Mouse (Mus musculus) hindbrain, embryonic 13.5 days (tissue): ENCODE measurements around the gene Pde4d. TPM values are rescaled to one million over a fixed set of nuclear protein-coding genes. Genes with fewer than 3 reads are reported as not detected.
"Not testable (repeated sequence)": the region's sequence is repeated elsewhere in the genome, so short reads cannot be mapped to it uniquely, and the experiment has no call there.

Experiments used
- ATAC-seq: fragments of 200-750 bp; cut with Nextera tagmentation; 2 replicates; pipeline ENCODE4 v1.8.0; 2017; ENCODE audit warnings: moderate TSS enrichment; ENCODE audit not compliant: low FRiP score
- H3K27ac ChIP-seq: fragments of 300-500 bp; sonication (generic); 2 replicates; pipeline ENCODE4 v1.5.1; 2015; ENCODE audit warnings: inconsistent platforms, mild to moderate bottlenecking, moderate library complexity
- H3K27me3 ChIP-seq: fragments of 300-500 bp; sonication (generic); 2 replicates; pipeline ENCODE4 v1.6.1; 2015; ENCODE audit warnings: mild to moderate bottlenecking, inconsistent platforms
- H3K36me3 ChIP-seq: fragments of 300-500 bp; sonication (generic); 2 replicates; pipeline ENCODE4 v1.6.1; 2015; ENCODE audit warnings: mild to moderate bottlenecking, inconsistent platforms
- H3K4me1 ChIP-seq: fragments of 300-500 bp; sonication (generic); replicated peaks from 2 replicates; pipeline ENCODE4 v1.6.1; 2015; ENCODE audit warnings: inconsistent platforms
- H3K4me2 ChIP-seq: fragments of 300-500 bp; sonication (generic); 2 replicates; pipeline ENCODE4 v1.6.1; 2015; ENCODE audit warnings: inconsistent platforms, mild to moderate bottlenecking, moderate library complexity
- H3K4me3 ChIP-seq: fragments of 300-500 bp; sonication (generic); 2 replicates; pipeline ENCODE4 v1.5.1; 2015; ENCODE audit warnings: mild to moderate bottlenecking, inconsistent platforms
- H3K9ac ChIP-seq: fragments of 300-500 bp; sonication (generic); 2 replicates; pipeline ENCODE4 v1.6.1; 2015; ENCODE audit warnings: mild to moderate bottlenecking, inconsistent platforms
- H3K9me3 ChIP-seq: fragments of 300-500 bp; sonication (generic); 2 replicates; pipeline ENCODE4 v1.6.1; 2016; ENCODE audit warnings: inconsistent platforms
- WGBS: fragments of 180-500 bp; shearing (Covaris S2); methylation state at CpG from one replicate; pipeline ENCODE4 v1.1.7; 2015; 5-methylcytosine and 5-hydroxymethylcytosine counted together
- polyA plus RNA-seq: library from polyadenylated mRNA; unstranded; fragments of >200 nt; fragmentation: Nextera tagmentation; extraction: Ambion mirVana; gene quantifications from 2 replicates; pipeline ENCODE4 v1.2.1, GENCODE M21; 2015

Pde4d gene
- polyA plus RNA-seq, 1 experiment from 2014 or later, result 18.6 TPM

GRCm38 (mm10) chr13:109888293-109888692, 1438.5 kb downstream of the Pde4d start:
- no peaks in the 10 kb centered on the region for H3K9me3 ChIP-seq
- H3K4me1 ChIP-seq, result peaks cover 5% of the 10 kb centered on the region; the same call in 1 of the 2 replicates
- no peaks in the 10 kb centered on the region for H3K36me3 ChIP-seq
- no peaks in the 10 kb centered on the region for H3K27me3 ChIP-seq
- no peak for ATAC-seq
- H3K9ac ChIP-seq, result no peak overlapping the region
- H3K4me2 ChIP-seq, result no peak overlapping the region
- H3K27ac ChIP-seq, result no peak overlapping the region
- WGBS, result 78% methylated on average over 4 of the region's 4 CpGs
- no peak overlapping the region for H3K4me3 ChIP-seq

DNA sequence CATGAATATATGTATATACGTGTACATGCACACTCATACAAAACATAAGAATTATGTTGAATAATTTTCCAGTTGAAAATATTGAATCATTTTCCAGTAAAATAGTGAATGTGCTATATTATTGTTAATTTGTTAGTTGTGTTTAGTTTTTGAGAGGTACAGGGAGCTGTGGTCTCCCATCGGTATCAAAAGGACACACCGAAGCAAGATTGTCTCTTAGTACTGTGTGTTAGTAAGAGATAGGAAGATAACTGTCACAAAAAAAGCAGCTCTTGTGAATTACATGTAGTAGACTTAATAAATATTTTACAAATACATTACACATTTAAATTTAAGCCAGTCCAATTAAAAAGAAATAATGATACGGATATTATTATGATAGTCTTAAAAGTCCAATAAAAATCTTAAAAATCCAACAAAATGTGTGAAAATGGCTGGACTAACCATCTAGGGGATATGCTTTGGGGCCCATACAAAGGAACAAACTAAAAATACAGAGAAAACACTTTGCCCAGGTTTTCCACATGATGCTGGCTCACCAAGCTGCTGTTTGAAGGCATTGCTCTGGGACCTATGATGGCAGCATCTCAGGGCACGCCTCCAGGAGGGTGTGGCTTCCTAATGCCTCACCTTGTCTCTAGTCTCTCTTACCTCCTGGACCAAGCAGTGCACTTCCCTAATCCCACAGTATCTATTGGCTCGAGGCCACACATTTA, 1441.6 kb downstream of the Pde4d start:
- ATAC-seq, result no peak
- no peak overlapping the region for H3K9ac ChIP-seq
- no peak overlapping the region for H3K27ac ChIP-seq

GRCm38 (mm10) chr13:109891910-109892265, 1442.1 kb downstream of the Pde4d start:
- H3K36me3 ChIP-seq, result no peaks in the 10 kb centered on the region
- H3K27ac ChIP-seq, result no peak overlapping the region
- H3K9ac ChIP-seq, result no peak overlapping the region
- no peak overlapping the region for H3K4me2 ChIP-seq
- H3K27me3 ChIP-seq, result no peaks in the 10 kb centered on the region
- H3K9me3 ChIP-seq, result no peaks in the 10 kb centered on the region
- no peak for ATAC-seq
- 84% methylated on average over 4 of the region's 4 CpGs for WGBS
- H3K4me3 ChIP-seq, result no peak overlapping the region
- no peaks in the 10 kb centered on the region for H3K4me1 ChIP-seq

More for the DNA sequence above, 1441.6 kb downstream of the Pde4d start:
- Histone ChIP-seq H3K4me3 (no peak overlapping the region), H3K36me3 (no peaks in the 10 kb centered on the region), H3K4me1 (no peaks in the 10 kb centered on the region), H3K9me3 (no peaks in the 10 kb centered on the region), H3K27me3 (no peaks in the 10 kb centered on the region), H3K4me2 (no peak overlapping the region)
- WGBS, result 82% methylated on average over 6 of the region's 6 CpGs

DNA sequence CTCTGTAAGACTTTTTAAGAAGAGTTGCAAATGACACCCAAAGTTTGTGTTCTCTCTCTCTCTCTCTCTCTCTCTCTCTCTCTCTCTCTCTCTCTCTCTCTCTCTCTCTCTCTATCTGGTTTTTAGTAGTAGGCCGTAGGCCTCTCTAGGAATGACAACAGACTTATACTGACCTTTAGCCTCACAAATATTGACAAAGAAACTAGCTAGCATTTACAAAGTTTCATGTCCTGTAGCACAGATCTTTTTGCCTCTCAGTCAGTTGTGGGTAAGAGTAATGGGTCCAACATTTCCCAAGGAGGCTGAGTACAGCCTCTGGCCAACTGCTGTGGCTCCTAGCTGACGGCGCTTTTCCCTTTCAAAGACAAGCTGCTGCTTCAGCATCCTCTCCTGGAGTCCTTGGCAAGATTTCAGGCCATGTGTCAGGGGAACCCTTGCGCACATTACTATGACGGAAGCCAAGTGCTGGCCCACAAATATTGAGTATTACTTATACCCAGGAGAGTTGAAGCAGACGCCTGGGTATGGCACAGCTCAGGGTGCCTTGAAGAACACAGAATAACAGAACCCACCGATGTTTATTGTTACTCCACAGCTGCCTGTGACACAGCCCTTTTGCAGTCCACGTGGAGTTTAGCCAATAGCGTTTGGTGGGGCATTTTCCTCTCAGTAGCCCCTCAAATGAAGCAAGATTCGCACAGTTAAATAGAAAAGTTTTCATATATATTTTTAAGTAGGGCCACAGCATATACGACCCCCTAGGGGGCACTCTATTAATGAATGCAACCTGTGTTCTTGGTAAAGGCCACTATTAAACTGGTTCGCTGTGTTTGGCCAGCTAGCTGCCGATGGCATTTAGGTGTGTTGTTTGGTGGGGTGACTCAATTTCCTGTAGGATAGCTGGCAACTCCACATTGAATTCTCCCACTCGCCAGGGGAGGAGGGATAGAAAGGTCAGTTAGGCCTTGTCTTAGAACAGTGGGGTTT, 1450.0 kb downstream of the Pde4d start:
- H3K36me3 ChIP-seq, result no peaks in the 10 kb centered on the region
- H3K4me3 ChIP-seq, result no peak overlapping the region
- no peaks in the 10 kb centered on the region for H3K27me3 ChIP-seq
- H3K9me3 ChIP-seq, result no peaks in the 10 kb centered on the region
- no peak overlapping the region for H3K9ac ChIP-seq
- 73% methylated on average over 14 of the region's 14 CpGs for WGBS
- H3K4me2 ChIP-seq, result no peak overlapping the region
- no peak for ATAC-seq
- H3K27ac ChIP-seq, result no peak overlapping the region
- H3K4me1 ChIP-seq, result peaks cover 29% of the 10 kb centered on the region

GRCm38 (mm10) chr13:109901811-109902210, 1452.1 kb downstream of the Pde4d start:
- Histone ChIP-seq H3K4me2 (peak overlapping the region; percentile 95), H3K9ac (peak overlapping the region; percentile 85; the same call in 1 of the 2 replicates), H3K4me1 (peaks cover 33% of the 10 kb centered on the region), H3K27ac (no peak overlapping the region), H3K9me3 (no peaks in the 10 kb centered on the region), H3K4me3 (peak overlapping the region; percentile 62; the same call in 1 of the 2 replicates), H3K36me3 (no peaks in the 10 kb centered on the region), H3K27me3 (no peaks in the 10 kb centered on the region)
- 50% methylated on average over 5 of the region's 5 CpGs for WGBS
- ATAC-seq, result no peak

GRCm38 (mm10) chr13:109902460-109902854, 1452.7 kb downstream of the Pde4d start:
- peak; percentile 85 for ATAC-seq
- peak overlapping the region; percentile 85 for H3K9ac ChIP-seq
- WGBS, result under 1% methylated on average over 28 of the region's 28 CpGs

GRCm38 (mm10) chr13:109902855-109903763, 1453.4 kb downstream of the Pde4d start:
- Histone ChIP-seq H3K4me3 (peak overlapping the region; percentile 62), H3K9me3 (no peaks in the 10 kb centered on the region), H3K27me3 (no peaks in the 10 kb centered on the region), H3K4me1 (peaks cover 33% of the 10 kb centered on the region), H3K4me2 (peak overlapping the region; percentile 95), H3K27ac (peak overlapping the region; percentile 84), H3K9ac (peak overlapping the region; percentile 85), H3K36me3 (no peaks in the 10 kb centered on the region)
- peak; percentile 82 for ATAC-seq
- WGBS, result under 1% methylated on average over 88 of the region's 91 CpGs

More at GRCm38 (mm10) chr13:109902460-109902854, 1452.7 kb downstream of the Pde4d start:
- not testable (repeated sequence) for H3K36me3 ChIP-seq, H3K9me3 ChIP-seq, H3K27me3 ChIP-seq
- Histone ChIP-seq H3K4me3 (peak overlapping the region; percentile 62), H3K27ac (peak overlapping the region; percentile 84), H3K4me2 (peak overlapping the region; percentile 95), H3K4me1 (peaks cover 33% of the 10 kb centered on the region)

DNA sequence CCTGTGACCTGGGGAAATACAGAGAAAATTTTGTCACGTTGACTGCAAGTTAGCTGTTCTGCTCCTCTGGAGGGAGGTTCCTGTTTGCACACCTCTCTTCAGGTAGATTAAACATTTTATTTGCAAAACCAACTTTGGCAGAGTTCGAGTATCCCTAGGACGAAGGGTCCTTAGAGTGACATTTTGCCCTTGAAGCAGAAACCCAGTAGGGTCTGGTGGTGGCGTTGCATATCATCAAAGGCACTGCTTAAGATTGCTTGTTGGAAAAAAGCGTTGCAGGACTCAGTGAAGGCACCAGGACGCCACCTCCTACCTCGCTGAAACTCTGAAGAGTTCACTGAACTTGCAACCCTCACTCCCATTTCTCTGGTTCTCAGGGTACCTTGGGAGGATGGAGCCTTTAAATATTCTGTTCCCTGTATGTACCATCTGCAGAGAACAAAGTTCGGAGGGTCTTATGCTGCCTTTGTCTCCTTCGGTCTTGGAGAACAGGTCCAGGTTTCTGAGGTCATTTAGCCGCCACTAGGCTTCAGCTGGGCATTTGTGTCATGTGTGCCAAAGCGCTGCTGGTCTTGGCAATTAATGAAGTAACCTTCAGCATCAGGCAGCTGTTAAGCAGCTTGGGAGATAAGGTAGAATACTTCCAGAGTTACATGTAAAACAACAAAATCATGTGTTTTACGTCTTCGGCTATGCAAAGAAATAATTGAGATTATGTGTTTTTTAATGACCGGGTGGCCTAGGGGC, 1454.2 kb downstream of the Pde4d start:
- Histone ChIP-seq H3K4me2 (peak overlapping the region; percentile 95), H3K36me3 (no peaks in the 10 kb centered on the region), H3K27ac (no peak overlapping the region), H3K9me3 (no peaks in the 10 kb centered on the region), H3K27me3 (no peaks in the 10 kb centered on the region), H3K4me3 (peak overlapping the region; percentile 62), H3K4me1 (peaks cover 33% of the 10 kb centered on the region), H3K9ac (peak overlapping the region; percentile 85)
- ATAC-seq, result no peak
- 49% methylated on average over 14 of the region's 14 CpGs for WGBS

GRCm38 (mm10) chr13:109906342-109906888, 1456.7 kb downstream of the Pde4d start:
- no peaks in the 10 kb centered on the region for H3K36me3 ChIP-seq
- no peak overlapping the region for H3K4me3 ChIP-seq
- ATAC-seq, result no peak
- H3K9me3 ChIP-seq, result no peaks in the 10 kb centered on the region
- no peak overlapping the region for H3K27ac ChIP-seq
- no peaks in the 10 kb centered on the region for H3K27me3 ChIP-seq
- H3K4me2 ChIP-seq, result no peak overlapping the region
- peaks cover 30% of the 10 kb centered on the region for H3K4me1 ChIP-seq
- 82% methylated on average over 4 of the region's 4 CpGs for WGBS
- H3K9ac ChIP-seq, result no peak overlapping the region

DNA sequence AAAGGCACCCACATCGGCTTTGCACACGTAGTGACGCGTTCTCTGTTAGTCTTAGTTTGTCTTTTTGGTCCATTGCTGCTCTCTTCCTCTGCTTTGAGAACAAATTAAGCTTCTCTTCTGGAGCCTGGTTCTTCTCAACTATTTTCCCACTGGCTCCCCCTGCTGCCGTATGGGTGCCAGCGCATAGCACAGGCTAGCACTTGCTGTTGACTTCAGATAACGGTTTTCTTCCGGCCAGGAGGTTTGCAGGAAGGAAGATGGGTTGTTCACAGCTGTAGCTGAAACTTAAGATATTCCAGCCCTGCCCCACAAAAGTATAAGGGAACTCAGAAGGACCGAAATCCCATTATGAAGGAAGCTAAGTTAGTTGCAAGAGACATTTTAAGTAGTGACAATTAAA, 1457.9 kb downstream of the Pde4d start:
- Histone ChIP-seq H3K4me1 (peaks cover 35% of the 10 kb centered on the region), H3K4me2 (no peak overlapping the region), H3K27me3 (no peaks in the 10 kb centered on the region), H3K9me3 (no peaks in the 10 kb centered on the region), H3K27ac (no peak overlapping the region), H3K9ac (no peak overlapping the region), H3K4me3 (no peak overlapping the region), H3K36me3 (no peaks in the 10 kb centered on the region)
- WGBS, result 27% methylated on average over 9 of the region's 9 CpGs
- no peak for ATAC-seq

GRCm38 (mm10) chr13:109908386-109908785, 1458.6 kb downstream of the Pde4d start:
- no peak overlapping the region for H3K4me3 ChIP-seq
- no peaks in the 10 kb centered on the region for H3K9me3 ChIP-seq
- H3K27ac ChIP-seq, result no peak overlapping the region
- WGBS, result 79% methylated on average over 3 of the region's 3 CpGs
- H3K9ac ChIP-seq, result no peak overlapping the region
- H3K27me3 ChIP-seq, result no peaks in the 10 kb centered on the region
- peaks cover 35% of the 10 kb centered on the region for H3K4me1 ChIP-seq
- no peak overlapping the region for H3K4me2 ChIP-seq
- no peak for ATAC-seq
- H3K36me3 ChIP-seq, result no peaks in the 10 kb centered on the region
